Comparison of ENCODE assay signal across 8 mouse cellular contexts in the genomic region with DNA sequence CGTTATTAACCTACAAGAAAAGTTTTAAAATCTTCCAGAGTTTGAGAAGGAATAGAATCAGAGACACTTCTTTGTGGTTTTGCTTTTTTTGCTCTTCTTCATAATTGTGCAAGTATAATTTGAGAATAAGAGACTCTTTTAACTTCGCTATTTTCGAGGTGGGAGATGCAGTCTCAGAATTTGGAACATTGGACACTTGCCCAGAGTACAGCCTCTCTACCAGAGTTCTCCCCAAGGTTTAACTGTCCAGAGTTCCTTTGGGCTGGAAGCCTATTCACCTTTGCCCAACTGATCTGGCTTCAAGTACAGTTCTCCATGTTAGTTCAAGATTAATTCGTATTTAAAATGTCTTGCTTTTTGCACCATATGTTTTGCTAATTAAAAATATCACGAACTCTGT. TPM values are rescaled to one million over a fixed set of nuclear protein-coding genes. Genes with fewer than 3 reads are reported as not detected.
DNase-seq lines count a peak whose midpoint lies in the region; ATAC-seq and TF ChIP-seq lines count a peak whose summit lies in the region.

No protein-coding gene starts in this region.

- no peaks in the 10 kb centered on the region for H3K36me3 ChIP-seq in spleen, adult 2 months (ENCODE audit: control insufficient read depth, insufficient read depth, low read length)
- no peaks in the 10 kb centered on the region for H3K36me3 ChIP-seq in forebrain, embryonic 15.5 days
- H3K36me3 ChIP-seq in neural tube, embryonic 12.5 days = no peaks in the 10 kb centered on the region

- WGBS in spleen, adult 2 months = 38% methylated on average over 5 of the region's 5 CpGs
- WGBS in forebrain, embryonic 15.5 days = 49% methylated on average over 5 of the region's 5 CpGs
- 44% methylated on average over 5 of the region's 5 CpGs for WGBS in neural tube, embryonic 12.5 days

- DNase-seq in spleen, adult 2 months (ENCODE audit: low read depth in 1 of 2, low spot score in 2 of 2) = no peak
- DNase-seq in spleen, postnatal 36 days (ENCODE audit: low spot score in 2 of 2) = no peak
- DNase-seq in kidney, postnatal 14 days = peak; percentile 47
- DNase-seq in cerebellum, adult 11 months = no peak
- no peak for DNase-seq in embryo, embryonic 9.5 days (ENCODE audit: extremely low spot score)
- DNase-seq in T-cell, adult 2 months (ENCODE audit: low spot score) = no peak

- peak overlapping the region; percentile 30 for H3K4me2 ChIP-seq in forebrain, embryonic 15.5 days (replicated peaks)
- peak overlapping the region; percentile 44 for H3K4me2 ChIP-seq in neural tube, embryonic 12.5 days (replicated peaks)

- no peaks in the 10 kb centered on the region; the same call in 1 of the 2 replicates for H3K4me1 ChIP-seq in spleen, adult 2 months (ENCODE audit: control insufficient read depth, insufficient read depth, insufficient read length)
- peaks cover 4% of the 10 kb centered on the region; the same call in 1 of the 2 replicates for H3K4me1 ChIP-seq in forebrain, embryonic 15.5 days
- H3K4me1 ChIP-seq in neural tube, embryonic 12.5 days = no peaks in the 10 kb centered on the region

- H3K27me3 ChIP-seq in spleen, adult 2 months (ENCODE audit: control insufficient read depth, insufficient read depth, low read length) = no peaks in the 10 kb centered on the region
- no peaks in the 10 kb centered on the region for H3K27me3 ChIP-seq in forebrain, embryonic 15.5 days
- H3K27me3 ChIP-seq in neural tube, embryonic 12.5 days (replicated peaks) = no peaks in the 10 kb centered on the region

- no peak for TF ChIP-seq CTCF in spleen, adult 2 months (IDR thresholded peaks at IDR 0.05; ENCODE audit: extremely low read depth, insufficient read depth, insufficient read length, insufficient replicate concordance)

- H3K9ac ChIP-seq in forebrain, embryonic 15.5 days (replicated peaks) = no peak overlapping the region
- H3K9ac ChIP-seq in neural tube, embryonic 12.5 days = no peak overlapping the region

- no peaks in the 10 kb centered on the region for H3K9me3 ChIP-seq in forebrain, embryonic 15.5 days
- H3K9me3 ChIP-seq in neural tube, embryonic 12.5 days = no peaks in the 10 kb centered on the region

- H3K27ac ChIP-seq in spleen, adult 2 months (ENCODE audit: insufficient read depth, low read length) = peak overlapping the region; percentile 35; the same call in 1 of the 2 replicates
- no peak overlapping the region for H3K27ac ChIP-seq in forebrain, embryonic 15.5 days (replicated peaks)
- H3K27ac ChIP-seq in neural tube, embryonic 12.5 days = no peak overlapping the region

- H3K4me3 ChIP-seq in spleen, adult 2 months (ENCODE audit: extremely low read depth, insufficient read depth, insufficient read length) = peak overlapping the region; percentile 44
- H3K4me3 ChIP-seq in forebrain, embryonic 15.5 days = peak overlapping the region; percentile 62
- 0 out of 2 replicates have a peak overlapping the region, but pooled peaks have one; percentile 51 for H3K4me3 ChIP-seq in neural tube, embryonic 12.5 days

- no peak for TF ChIP-seq POLR2A in spleen, adult 2 months (IDR thresholded peaks at IDR 0.05; ENCODE audit: low read depth, low read length)

- 0 out of 2 replicates have a peak, but pooled peaks have one; percentile 12 for ATAC-seq in forebrain, embryonic 15.5 days (replicated peaks)
- ATAC-seq in neural tube, embryonic 12.5 days (ENCODE audit: low FRiP score, low read depth) = no peak

RNA-seq across cellular contexts. Expression of a gene that starts 0.5 kb away (rescaled TPM):
- polyA plus RNA-seq in spleen, adult 2 months (2012; rRNA removed) = 1.3 and 1.8 TPM in 2 replicates
- polyA plus RNA-seq in forebrain, embryonic 15.5 days (2015; fragmentation: Nextera tagmentation; extraction: Ambion mirVana) = 15.0 and 15.4 TPM in 2 replicates
- polyA plus RNA-seq in neural tube, embryonic 12.5 days (2016; fragmentation: Nextera tagmentation; extraction: Ambion mirVana) = 15.1 and 17.5 TPM in 2 replicates

RNA-seq across cellular contexts. Expression of a gene that starts 58.5 kb away (rescaled TPM):
- 3.7 and 5.0 TPM in 2 replicates for polyA plus RNA-seq in spleen, adult 2 months (2012; rRNA removed)
- polyA plus RNA-seq in forebrain, embryonic 15.5 days (2015; fragmentation: Nextera tagmentation; extraction: Ambion mirVana) = 30.1 and 31.2 TPM in 2 replicates
- 36.8 and 38.4 TPM in 2 replicates for polyA plus RNA-seq in neural tube, embryonic 12.5 days (2016; fragmentation: Nextera tagmentation; extraction: Ambion mirVana)
